Mouse (Mus musculus) gonadal fat pad, adult 2 months (tissue): Measurements from ENCODE around the gene Lman2l. TPM values are rescaled to one million over a fixed set of nuclear protein-coding genes. Genes with fewer than 3 reads are reported as not detected.

Experiments
- polyA plus RNA-seq: library from polyadenylated mRNA; depleted of rRNA; stranded (reverse); fragments of >200 nt; gene quantifications from 2 replicates; pipeline ENCODE4 v1.2.3, GENCODE M21; 2012; rRNA removed

The Lman2l gene
- polyA plus RNA-seq, 1 experiment, result 18.6 TPM

Other genes with a start within 250 kb of the Lman2l start
- gene Uggt1, start 200.6 kb downstream of the Lman2l start, polyA plus RNA-seq, result 37.2 and 50.7 TPM in 2 replicates
- 6.9 and 7.1 TPM in 2 replicates for gene Neurl3, start 170.6 kb downstream of the Lman2l start, polyA plus RNA-seq
- 8.1 and 8.4 TPM in 2 replicates for gene Arid5a, start 137.5 kb downstream of the Lman2l start, polyA plus RNA-seq
- gene Kansl3, start 76.1 kb downstream of the Lman2l start, polyA plus RNA-seq, result 51.8 and 56.4 TPM in 2 replicates
- 0.13 and 0.20 TPM in 2 replicates for gene Fer1l5, start 73.0 kb downstream of the Lman2l start, polyA plus RNA-seq
- gene Cnnm4, start 26.3 kb upstream of the Lman2l start, polyA plus RNA-seq, result 5.5 and 6.0 TPM in 2 replicates
- 19.3 and 25.6 TPM in 2 replicates for gene Cnnm3, start 66.6 kb upstream of the Lman2l start, polyA plus RNA-seq
- 9.3 and 13.5 TPM in 2 replicates for gene Ankrd23, start 91.6 kb upstream of the Lman2l start, polyA plus RNA-seq
- not detected in 2 replicates for gene Gm42417, start 94.2 kb upstream of the Lman2l start, polyA plus RNA-seq
- 17.7 and 19.5 TPM in 2 replicates for gene Ankrd39, start 102.2 kb upstream of the Lman2l start, polyA plus RNA-seq
- 20.6 and 21.9 TPM in 2 replicates for gene Sema4c, start 113.1 kb upstream of the Lman2l start, polyA plus RNA-seq
- gene Fam178b, start 237.9 kb upstream of the Lman2l start, polyA plus RNA-seq, result 6.8 and 10.5 TPM in 2 replicates
- gene Cox5b, start 246.2 kb upstream of the Lman2l start, polyA plus RNA-seq, result 453 and 480 TPM in 2 replicates